Mouse (Mus musculus): Measurements from ENCODE around the gene Zgrf1.

The Zgrf1 gene

DNA sequence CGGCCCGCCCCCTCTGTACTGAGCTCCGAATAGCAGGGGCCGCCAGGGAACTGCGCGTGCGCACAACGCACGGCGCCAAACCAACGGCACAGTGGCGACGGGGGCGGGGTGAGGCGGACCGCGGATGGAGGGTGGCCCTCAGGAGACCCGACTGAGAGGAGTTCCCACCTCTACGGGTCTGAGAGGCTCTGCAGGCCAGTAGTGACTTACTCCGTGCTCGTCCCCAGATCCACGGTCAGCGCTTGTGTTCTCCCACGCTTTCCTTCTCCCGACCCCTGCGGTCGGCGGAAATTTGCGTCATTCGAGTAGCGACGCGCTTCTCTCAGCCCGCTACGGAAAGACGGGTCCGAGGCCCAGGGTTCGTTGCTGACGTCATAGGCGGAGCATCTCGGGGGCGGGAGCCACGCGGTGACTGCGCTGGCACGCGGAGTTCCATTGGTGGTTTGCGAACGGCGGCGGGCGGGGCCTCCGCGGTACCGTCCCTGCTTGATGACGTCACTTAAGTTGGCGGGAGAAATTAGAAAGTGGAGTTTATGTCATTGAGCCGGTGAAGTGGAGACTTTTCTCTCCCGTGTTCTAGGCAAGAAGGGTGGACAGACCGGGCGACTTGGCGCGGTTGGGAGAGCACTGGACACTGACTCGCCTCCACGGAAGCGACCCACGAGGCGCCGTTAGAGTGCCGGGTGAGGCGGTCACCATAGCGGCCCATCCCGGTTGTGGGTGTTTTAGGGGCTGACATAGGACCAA is at the start of gene Zgrf1, which contains the start of gene Larp7:
Gene Zgrf1 (plus strand): TSS at position 517 of the 747 bp plus-strand sequence.
Gene Larp7 (minus strand): TSS at position 377 of the 747 bp plus-strand sequence.
- DNase-seq = peak; percentile 99

DNA sequence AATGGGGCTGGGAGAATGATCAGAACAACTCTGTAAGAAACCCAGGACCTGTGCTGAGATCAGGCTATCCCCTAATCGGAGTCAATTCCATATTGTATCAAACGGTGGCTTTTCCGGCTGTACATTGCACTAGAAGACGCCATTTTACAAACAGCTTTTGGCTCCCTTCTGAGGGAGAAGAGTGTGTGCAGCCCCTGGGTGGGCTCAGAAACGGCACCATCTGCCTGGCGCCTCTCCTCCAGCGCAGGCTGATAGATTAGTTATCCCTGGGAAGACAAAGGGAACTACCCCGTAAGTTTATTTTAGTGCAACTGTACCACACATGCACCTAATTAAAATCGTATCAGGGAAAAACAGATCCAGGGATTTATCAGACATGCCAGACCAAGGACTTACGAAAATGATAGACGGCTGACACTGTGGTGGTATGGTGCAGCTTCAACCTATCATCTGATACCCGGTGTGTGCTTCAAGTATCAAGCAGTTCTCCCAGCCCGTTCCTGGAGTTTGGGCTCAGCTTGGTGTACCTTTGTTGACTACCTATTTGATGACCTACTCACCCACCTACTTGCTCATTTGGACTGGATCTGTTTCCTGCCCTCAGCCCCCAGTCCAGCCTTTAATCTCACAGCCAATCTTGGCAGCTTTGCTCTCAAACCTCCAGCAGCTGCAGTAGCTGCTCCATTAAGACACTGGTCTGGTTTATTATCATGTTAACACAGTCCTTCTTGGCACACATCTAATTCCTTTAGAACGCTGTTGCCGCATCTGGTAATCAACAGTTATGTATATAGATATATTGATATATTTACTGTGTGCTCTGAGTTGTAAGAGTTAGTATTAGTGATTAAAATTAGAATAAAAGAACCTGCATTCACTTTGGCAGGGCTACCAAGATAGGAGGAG is 45.2 kb upstream of the Zgrf1 start:
- DNase-seq = no peak

DNA sequence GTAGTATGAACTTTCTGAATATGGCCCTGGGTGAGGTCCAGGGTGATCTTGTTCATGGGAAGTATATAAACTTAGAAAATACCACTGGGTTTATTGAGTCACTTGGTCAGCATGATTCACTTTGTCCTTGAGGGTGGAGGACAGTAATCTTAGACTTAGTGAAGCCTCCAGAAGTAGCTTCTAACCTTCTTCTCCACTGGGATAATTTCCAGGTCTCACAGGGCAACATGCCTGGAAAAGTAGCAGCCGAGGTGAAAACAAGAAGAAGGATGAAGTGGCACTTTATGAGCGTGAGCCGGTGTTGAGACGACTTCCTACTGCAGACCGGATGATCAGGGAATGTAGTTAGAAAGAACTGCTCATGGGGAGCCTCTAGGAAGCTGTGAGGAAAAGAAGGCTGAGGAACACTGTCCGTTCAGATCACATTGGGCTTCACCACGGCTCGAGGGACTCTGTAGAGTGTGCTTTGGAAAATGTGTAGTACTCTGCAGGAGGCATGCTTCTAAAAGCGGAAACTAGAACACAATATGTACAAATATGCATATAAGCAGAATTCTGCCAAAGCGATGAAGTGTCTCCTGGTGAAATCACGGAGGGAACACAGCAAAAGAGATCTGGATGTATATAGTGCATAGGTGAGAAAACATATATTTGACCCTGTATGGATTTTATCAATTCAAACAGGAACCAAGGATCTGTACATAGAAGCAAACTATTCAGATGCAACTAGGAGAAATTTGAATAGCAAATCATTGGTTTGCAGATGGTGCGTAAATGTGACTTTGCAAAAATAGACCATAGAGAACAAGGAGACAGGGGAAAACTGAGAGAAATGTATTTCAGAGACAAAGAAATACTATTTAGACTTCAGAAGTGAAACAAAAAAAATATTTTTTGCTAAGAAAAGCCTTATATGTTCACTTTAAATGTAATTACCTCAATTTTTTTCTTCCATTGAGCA is 41.2 kb upstream of the Zgrf1 start:
- DNase-seq = no peak

DNA sequence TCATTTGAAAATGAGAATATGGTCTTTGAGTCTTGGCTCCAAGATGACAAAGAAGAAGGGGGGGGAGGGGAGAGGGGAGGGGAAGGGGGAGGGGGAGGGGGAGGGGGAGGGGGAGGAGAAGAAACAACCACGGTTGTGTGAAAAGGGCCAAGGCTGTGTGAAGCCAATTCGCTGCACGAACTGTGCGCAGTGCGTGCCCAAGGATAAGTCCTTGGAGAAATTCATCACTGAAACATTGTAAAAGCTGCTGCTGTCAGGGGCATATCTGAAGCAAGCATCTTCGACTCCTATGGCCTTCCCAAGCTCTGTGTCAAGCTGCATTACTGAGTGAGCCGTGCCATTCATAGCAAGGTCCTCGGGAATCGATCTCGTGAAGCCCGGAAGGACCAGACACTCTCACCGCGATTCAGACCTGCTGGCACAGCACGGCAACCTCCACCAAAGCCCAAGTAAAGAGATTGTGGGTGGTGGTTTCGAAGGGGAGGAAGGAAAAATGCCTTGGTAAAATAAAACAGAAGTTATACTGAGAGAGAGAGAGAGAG is 40.4 kb upstream of the Zgrf1 start:
- DNase-seq = no peak

DNA sequence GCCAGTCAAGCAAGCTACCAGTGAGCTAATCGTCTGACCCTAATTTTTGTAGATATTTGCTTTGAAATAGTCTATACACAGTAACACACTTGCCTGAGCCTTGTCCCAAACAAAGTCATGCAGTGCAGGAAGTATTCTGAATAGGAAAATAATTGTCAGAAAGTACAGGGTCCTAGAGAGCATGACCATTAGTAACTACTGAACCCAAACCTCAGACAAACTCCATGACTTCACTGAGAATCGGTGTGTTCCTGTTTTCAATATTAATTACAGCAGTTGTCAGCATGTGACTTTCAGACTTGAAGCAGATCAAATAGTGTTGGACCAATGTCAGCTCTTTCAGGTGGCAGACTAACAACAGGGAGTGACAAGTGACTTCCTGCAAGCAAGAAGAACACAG is 39.6 kb upstream of the Zgrf1 start:
- DNase-seq = no peak

DNA sequence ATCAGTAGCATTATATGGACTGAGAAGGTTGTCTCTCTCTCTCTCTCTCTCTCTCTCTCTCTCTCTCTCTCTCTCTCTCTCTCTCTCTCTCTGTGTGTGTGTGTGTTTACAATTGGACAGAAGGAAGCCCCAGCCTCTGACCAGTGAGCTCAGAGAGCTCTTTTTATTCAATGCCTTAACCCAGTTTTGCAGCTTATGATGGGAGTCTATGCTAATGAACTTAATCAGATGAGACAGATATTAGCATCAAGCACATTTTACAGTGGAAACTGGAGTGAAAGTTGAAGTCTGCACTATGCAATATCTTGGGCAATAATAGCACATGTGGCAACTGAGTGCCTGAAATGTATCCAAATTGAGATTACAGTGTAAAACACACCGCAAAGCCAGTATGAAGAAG is 38.0 kb upstream of the Zgrf1 start:
- DNase-seq = no peak

DNA sequence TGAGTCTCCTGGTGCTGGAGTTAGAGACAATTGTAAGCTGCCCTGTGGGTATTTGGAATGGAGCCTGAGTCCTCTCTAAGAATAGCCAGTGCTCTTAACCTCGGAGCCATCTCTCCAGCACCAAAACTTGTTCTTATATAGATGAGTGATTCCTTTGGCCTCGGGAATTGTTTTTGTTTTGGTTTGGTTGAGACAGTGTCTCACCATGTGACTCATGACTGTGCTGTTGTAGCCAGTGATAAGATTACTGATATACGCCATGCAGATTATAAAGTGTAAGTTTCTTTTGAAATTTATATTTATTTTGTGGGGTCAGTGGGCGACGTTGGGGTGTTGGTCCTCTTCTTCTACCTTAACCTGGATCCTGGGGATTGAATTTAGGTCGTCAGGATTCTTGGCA is 33.0 kb upstream of the Zgrf1 start:
- DNase-seq = no peak

DNA sequence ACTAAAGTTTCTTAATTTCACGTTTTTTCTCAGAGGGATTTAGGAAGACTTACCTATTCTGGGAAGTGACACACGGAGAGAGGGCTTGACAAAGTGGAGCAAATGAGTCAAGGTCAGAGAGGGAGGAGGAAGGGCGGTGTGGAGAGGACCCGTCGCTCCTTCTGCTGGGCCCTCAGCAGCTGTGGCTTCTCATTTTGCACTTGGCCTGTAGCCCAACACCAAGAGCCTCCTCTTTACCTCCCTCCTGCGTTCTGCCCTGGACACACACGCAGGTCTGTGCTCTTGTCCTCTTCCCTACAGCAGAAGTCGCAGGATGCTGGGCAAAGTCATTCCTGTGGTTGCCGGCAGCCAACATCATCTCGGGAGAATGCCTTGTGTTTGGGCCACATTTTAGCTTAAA is 32.1 kb upstream of the Zgrf1 start:
- DNase-seq = no peak

DNA sequence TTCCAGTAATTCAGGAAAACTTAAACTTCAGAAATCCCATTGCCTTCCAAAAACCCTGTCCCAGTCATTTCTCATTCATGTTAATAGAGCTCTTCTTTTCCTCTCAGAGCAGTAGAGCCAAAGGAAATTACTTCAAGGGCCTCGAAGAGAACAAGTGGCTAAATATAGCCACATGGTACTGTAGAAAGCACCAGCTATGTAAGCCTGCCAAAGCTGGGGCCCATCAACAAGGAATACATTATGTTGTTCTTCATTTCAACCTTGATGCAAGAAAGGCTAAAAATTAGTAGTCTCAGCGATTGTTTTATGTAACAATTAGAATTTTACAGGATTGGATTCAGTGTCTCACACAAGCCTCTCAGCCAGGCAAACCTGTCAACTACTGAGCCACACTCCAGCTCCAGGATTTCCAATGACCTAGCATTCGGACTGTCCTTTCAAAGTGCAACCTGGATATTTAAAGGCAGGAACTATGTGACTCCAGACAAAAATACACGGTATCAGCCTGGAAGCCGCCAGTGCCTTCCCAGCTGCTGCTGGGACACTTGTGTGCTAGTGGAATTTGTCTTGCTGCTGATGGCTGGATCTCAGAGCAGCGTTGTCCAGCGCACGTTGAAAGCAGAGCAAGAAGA is 28.0 kb upstream of the Zgrf1 start:
- DNase-seq = no peak

DNA sequence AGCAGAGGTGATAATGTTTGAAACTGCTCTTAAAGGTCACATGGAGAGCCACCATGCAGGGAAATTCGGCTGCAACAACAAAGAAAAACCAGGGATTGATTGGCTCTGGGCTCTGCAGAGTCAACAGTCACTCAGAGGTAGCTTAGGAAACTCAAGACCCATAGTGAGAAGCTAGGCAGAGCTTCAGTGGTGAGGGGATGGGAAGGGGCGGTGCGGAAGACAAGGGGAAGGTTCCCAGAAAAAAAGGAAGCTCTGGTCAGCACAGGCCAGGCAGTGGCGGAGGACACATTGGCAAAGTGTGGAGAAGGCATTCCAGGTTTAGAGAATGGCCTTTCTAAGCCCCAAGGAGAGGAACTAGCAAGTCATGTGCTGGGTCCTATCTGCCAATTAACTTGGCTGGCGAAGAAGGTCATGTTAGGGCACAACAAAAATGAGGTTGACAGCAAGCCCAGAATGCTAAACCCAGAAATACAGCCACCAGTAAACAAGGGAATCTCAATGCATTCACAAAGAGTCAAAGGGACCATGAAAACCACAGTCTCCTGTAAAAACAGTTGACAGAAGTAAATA is 25.7 kb upstream of the Zgrf1 start:
- peak; percentile 38 for DNase-seq

DNA sequence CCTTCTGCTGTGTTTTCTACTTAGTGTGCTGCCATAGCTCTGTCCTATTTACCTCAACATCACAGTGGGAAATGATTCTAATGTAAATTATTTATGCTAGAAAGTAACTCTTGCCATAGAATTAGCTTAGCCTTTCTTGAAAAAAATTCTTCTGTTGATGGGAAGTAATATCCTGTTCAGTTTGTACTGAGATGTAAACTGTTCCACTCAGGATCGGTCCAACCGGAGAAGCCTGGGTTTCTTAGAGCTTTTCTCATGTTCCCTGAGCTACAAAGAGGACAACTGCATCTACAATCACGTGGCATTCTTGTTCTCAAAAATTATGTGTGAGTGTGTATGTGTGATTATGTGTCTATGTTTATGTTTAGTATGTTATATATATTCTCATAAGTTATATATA is 24.1 kb upstream of the Zgrf1 start:
- no peak for DNase-seq

DNA sequence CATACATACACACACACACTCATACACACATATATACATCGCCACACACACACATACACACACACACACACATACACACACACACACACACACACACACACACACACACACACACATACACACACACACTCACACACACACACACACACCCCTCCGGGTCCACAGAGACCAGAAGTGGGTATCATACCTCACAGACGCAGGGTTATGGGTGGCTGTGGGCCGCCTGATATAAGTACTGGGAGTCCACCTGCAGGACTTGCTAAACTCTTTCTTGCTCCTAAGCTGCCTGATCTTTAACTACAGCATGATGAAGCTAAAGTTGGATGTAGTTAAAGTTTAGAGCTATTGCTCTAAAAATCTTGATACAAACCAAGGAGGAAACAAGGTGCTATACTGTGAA is 23.5 kb upstream of the Zgrf1 start:
- DNase-seq = no peak

DNA sequence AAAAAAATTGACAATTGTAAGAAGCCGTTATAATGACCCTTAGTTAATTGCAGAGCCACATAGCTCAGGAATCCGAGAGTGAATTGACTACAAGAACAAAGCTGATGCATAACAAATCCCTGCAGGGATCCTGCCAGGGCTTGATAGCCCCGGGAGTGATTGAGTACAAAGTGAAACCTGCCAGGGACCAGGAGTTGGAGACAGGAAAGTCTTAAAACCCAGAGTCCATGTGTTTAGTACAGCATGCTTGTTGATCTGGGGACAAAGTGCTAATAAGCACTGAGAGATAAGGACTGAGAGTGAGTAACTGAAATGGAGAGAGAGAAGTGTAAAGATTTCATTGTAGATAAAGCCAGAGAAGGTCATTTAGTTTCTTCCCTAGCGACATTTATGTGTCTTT is 23.0 kb upstream of the Zgrf1 start:
- no peak for DNase-seq

DNA sequence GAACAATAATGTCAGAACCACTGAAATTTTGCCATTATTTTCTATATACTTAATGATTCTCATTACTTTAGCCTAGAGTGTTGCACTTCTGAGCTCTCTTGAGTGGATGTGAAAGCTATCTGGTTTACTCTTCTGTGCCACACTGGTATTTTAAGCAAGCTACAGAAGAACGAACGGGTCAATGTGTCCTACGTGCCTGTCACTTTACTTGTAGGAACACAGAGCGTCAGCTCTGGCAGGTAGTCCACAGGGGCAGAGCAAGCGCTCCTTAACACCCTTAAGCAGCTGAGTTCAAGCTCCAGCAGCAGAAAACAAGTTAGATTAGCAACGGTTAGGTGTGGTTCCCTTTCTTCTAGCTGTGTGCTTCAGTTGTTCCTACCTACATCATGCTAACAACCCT is 14.1 kb upstream of the Zgrf1 start:
- no peak for DNase-seq

DNA sequence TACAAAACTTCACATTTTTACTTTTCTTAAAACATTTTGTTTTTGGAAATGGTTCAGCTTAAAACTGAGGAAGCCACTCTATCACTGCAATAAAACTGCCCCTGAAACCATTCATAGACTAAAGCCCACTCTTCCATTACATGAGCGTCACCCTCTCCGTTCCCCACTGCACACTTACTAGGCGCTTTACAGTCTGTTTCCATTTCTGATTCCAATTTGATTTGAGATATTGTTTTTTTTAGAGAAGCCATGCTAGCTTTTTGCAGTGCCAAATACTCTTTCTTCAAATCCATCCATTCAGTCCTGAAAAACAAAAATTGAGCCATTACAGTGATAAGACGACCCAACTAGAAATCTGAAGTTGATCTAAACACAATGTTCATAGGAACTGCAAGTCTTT is 9.3 kb upstream of the Zgrf1 start:
- no peak for DNase-seq

DNA sequence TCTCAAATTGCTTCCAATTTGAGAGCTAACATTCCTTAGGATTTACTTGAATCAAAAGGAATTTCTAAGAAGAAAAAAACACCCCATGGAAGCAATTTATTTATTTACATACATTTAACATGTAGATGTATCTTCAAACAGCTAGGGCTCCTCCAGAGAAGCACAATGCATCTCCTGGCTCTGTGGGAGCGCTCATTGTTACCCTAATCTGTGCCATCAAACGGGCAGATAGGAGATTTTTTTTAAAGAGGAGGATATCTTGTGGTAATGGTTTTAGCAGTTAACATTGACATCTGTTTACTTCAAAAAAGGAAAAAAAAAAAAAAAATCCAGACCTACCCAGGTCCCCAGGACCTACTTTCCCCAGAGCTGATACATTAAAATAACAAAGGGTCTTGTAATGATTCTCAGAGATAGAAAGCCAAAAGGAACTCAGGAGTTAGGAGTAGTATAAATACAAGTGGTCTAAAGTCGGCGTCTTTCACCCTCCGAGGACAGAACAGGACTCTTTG is 8.6 kb upstream of the Zgrf1 start:
- DNase-seq = no peak

DNA sequence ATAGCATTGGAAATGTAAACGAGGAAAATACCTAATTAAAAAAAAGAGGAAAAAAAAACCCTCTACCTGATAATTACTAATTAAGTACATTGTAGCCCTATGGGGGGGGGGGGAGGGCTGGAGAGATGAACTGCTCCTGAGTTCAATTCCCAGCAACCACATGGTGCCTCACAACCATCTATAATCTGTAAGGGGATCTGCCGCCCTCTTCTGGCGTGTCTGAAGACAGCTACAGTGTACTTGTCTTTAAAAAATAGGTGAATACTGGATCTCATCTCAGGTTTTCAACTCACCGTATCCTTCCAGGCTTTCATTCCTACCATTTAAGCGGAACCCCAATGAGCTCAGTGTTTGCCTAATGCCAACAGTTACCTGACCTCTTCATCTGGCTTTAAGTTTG is 5.4 kb upstream of the Zgrf1 start:
- peak; percentile 11 for DNase-seq

DNA sequence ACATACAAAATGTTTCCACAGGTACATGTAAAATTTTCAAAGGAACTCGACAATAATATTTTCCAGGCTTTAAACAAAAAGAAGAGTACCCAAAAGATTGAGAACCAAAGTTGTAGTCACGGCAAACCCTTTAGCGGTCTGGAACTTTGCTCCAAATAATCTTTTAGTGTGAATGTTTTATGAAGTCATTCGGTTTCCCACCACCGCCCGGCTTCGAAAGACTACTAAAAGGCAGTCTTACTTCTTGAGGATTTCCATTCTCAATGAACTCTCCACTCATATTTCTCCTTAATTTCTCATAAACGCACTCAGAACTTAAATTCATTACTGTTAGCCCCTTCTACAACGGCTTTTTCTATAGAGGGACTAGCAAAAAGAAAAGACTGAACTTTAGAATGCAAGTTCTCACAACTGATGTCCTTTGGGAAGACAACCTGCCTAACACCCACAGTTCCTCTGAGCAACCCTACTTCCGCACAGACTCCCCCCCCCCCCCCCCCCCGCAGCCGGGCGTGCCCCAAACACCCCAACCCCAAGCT is 786 bp upstream of the Zgrf1 start:
- no peak for DNase-seq

DNA sequence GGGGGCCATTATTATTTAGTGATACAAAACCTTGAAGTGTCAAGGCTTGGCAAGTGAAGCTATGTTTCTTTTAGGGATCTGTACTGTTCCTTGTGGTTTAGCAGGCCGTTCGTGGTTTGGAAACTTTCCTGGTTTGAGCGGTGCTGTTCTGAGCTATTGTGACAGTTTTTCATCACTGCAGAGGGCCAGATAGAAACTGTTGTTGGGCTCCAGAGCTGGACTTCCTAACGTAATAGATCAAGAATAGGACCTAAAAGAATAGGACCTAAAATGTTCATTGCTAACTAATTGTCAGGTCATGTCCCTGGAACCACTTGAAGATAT is 393 bp downstream of the Zgrf1 start:
- no peak for DNase-seq

DNA sequence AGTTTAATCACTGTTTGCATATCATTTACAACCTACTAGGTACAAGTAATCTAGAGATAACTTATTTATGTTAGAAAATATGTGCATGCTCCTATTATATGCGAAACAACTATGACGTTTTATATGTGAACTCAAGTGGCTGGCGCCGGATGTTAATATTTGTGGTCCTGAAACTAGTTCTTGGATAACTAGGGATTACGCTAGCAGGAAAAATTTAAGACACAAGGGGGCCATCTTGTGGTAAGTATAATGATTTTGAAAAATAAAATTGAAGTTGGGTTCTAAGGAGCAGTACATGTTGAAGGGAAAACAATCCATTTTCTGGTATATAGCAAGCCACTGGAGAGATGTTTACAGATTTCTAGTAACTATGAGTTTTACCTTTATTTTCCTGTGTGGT is 1.4 kb downstream of the Zgrf1 start:
- DNase-seq = peak; percentile 27

DNA sequence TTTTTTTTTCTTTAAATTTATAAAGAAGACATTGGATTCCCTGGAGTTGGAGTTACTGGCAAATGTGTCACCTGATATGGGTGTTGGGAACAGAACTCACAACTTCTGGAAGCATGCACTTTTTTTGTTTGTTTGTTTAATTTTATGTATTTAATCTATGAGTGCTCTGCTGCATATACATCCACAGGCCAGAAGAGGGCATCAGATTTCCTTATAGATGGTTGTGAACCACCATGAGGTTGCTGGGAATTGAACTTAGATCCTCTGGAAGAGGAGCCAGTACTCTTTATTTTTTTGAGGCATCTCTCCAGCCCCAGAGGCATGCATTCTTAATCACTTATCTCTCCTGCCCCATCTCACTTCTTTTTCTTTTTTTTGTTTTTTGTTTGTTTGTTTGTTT is 4.9 kb downstream of the Zgrf1 start:
- DNase-seq = no peak

DNA sequence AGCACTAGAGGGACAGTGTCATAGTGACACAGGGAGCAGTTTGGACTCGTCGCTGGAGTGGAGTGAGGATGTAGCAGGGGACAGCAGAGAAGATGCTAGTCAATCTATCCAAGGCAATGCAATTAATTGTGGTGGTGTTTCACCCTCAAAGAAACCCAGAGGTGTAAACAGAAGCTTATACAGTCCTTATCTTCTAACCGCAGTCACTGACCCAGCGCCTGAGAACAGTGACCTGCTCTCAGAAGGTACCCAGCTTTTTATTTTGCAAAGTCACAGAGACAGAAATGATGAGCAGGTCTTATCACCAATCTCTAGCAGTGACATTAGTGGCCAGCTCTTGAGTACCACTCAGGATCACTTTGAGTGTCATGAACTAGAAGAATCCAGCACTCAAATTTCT is 9.7 kb downstream of the Zgrf1 start:
- DNase-seq = no peak

All from cerebellum, adult 9-10 months (tissue).